Mouse (Mus musculus) CD4-positive naive resting alpha-beta T cell, adult 76 days (primary cell): ENCODE results near the gene Fthl17d. TPM values are rescaled to one million over a fixed set of nuclear protein-coding genes. Genes with fewer than 3 reads are reported as not detected.

Source experiments
- total RNA-seq: library from RNA; stranded (reverse); gene quantifications from one replicate; pipeline ENCODE4 v1.2.4, GENCODE M21; 2023

Fthl17d gene
- total RNA-seq: not detected

DNA sequence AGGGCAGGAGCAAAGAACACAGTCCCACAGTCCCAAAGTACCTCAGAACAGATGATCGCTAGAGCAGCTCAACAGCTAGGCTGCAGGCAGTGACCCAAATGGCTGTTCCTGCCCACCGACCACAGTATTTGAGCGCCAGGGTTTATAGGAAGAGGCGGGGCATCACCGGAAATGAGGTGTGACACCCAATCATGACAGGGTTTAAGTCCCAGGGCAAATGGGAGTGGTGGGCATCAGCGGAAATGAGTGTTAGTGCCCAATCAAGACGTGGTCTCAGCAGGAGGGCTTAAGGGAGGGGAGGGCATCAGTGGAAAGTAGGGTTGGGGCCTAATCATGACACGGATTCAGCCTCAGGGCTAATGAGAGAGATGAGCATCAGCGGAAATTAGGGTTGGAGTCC, at the start of gene Fthl17d:
Gene Fthl17d, minus strand, starts transcription at position 101 of the 400 bp plus-strand sequence.

GRCm38 (mm10) chrX:9033193-9033592, 46.6 kb upstream of the Fthl17d start, which contains the start of gene Fthl17e:
TSS of gene Fthl17e (plus strand) at chrX:9033493.

GRCm38 (mm10) chrX:8976459-8976858, 10.1 kb downstream of the Fthl17d start, which contains the start of gene Fthl17c:
TSS of gene Fthl17c (minus strand) at chrX:8976559.

GRCm38 (mm10) chrX:8962875-8963274, 23.7 kb downstream of the Fthl17d start, which contains the start of gene Fthl17b:
TSS of gene Fthl17b (minus strand) at chrX:8962975.

Other genes starting within 250 kb of the Fthl17d start
- not detected for gene Ssx9, start 238.3 kb downstream of the Fthl17d start, total RNA-seq
- gene Ssxb5, start 183.1 kb downstream of the Fthl17d start, total RNA-seq: not detected
- gene Gm6592, start 142.8 kb downstream of the Fthl17d start, total RNA-seq: not detected
- not detected for gene Gm5751, start 112.5 kb downstream of the Fthl17d start, total RNA-seq
- gene B630019K06Rik, start 94.4 kb downstream of the Fthl17d start, total RNA-seq: 1.2 TPM
- not detected for gene Fthl17b, start 23.8 kb downstream of the Fthl17d start, total RNA-seq
- not detected for gene Fthl17c, start 10.2 kb downstream of the Fthl17d start, total RNA-seq
- gene Fthl17e, start 46.7 kb upstream of the Fthl17d start, total RNA-seq: not detected
- not detected for gene Fthl17f, start 76.3 kb upstream of the Fthl17d start, total RNA-seq
- gene 4930402K13Rik, start 117.8 kb upstream of the Fthl17d start, total RNA-seq: not detected
- gene Lancl3, start 213.1 kb upstream of the Fthl17d start, total RNA-seq: not detected